Mouse (Mus musculus) testis, adult 2 months (tissue): ENCODE measurements at regions not wholly inside any gene's neighbourhood (a gene's known extent, or its start where the extent isn't known, plus 50 kb on each side); places are given as distances from the start of the nearest gene placed in this dataset.

Source experiments
- CTCF ChIP-seq: fragments of 200-500 bp; IDR thresholded peaks from 2 replicates; pipeline ENCODE4 v1.5.1; 2012; ENCODE audit warnings: low read depth, mild to moderate bottlenecking, inconsistent platforms, low read length, moderate library complexity; ENCODE audit not compliant: control insufficient read depth, insufficient read depth, insufficient replicate concordance
- POLR2A ChIP-seq: fragments of 200-500 bp; IDR thresholded peaks from 2 replicates; pipeline ENCODE4 v1.6.1; 2012; ENCODE audit warnings: low read depth, mild to moderate bottlenecking, inconsistent platforms, low read length, moderate library complexity; ENCODE audit not compliant: control insufficient read depth

GRCm38 (mm10) chr16:77417791-77418190 lies 184.1 kb downstream of the Gm11146 start:
- TF ChIP-seq POLR2A (no peak), CTCF (no peak)
